Mouse (Mus musculus) central nervous system, embryonic 11.5 days (tissue): Measurements from ENCODE around the gene Vav3. TPM values are rescaled to one million over a fixed set of nuclear protein-coding genes. Genes with fewer than 3 reads are reported as not detected.

Source experiments
- polyA plus RNA-seq: library from polyadenylated mRNA; depleted of rRNA; stranded (reverse); fragments of >200 nt; gene quantifications from 2 replicates; pipeline ENCODE4 v1.2.3, GENCODE M21; 2012; rRNA removed

Vav3 gene
- polyA plus RNA-seq: 6.8 and 7.2 TPM in 2 replicates

DNA sequence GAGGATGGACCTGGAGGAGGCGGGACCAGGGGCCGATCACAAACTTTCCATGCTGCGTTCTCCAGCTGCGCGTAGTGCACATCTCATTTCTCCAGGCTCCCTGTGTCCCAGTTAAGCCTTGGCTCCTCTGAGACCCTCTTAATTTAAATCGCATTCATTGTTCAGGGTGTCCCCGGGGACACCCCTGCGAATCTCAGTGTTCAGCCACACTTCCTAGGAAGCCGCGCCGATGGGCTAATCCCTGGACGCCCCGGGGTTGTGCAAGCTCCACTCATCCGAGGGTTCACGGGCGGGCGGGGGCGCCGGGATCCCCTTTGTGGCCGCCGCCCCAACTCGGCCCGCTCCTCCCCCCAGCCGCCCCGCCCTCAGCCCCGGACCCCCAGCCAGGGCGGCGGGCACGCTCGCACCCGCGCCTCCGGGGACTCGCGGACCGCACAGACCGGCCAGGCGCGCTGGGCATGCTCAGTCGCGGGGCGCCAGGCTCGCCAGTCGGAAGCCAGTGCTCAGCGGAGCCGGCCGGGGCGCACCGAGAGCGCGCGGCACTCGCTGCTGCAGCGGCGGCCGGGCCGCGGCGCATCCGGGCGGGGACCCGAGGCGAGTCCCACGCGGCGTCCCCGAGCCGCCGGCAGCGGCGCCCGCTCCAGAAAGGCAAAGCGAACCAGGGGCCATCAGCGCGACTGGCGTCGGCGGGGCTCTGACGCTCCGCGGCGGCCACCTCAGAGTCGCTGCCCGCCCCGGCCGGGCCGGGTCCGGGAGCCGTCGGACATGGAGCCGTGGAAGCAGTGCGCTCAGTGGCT lies at the start of gene Vav3:
Gene Vav3 (plus strand): TSS at position 380 of the 797 bp plus-strand sequence.

Other genes with a start within 250 kb of the Vav3 start
- 18.0 and 26.2 TPM in 2 replicates for gene Slc25a24, start 217.5 kb upstream of the Vav3 start, polyA plus RNA-seq